Mouse (Mus musculus): Measurements from ENCODE around the gene Snx20. TPM values are rescaled to one million over a fixed set of nuclear protein-coding genes. Genes with fewer than 3 reads are reported as not detected.
A peak's percentile ranks its signal among the peaks of the same experiment; 100 is the strongest.
"Not testable (repeated sequence)": the region's sequence is repeated elsewhere in the genome, so short reads cannot be mapped to it uniquely, and the experiment has no call there.

Gene Snx20
- polyA plus RNA-seq, 1 experiment from 2014 or later: 1.3 TPM

DNA sequence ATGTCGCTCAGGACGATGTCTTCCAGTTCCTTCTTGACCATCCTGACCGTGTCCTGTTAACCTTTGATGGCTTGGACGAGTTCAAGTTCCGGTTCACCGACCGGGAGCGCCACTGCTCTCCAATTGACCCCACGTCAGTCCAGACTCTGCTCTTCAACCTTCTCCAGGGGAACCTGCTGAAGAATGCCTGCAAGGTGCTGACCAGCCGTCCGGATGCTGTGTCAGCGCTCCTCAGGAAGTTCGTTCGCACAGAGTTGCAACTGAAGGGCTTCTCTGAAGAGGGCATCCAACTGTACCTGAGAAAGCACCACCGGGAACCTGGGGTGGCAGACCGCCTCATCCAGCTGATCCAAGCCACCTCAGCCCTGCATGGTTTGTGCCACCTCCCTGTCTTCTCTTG, 28.2 kb upstream of the Snx20 start:
- Histone ChIP-seq H3K9me3 (no peaks in the 10 kb centered on the region), H3K4me3 (no peak overlapping the region), H3K27ac (no peak overlapping the region), H3K36me3 (no peaks in the 10 kb centered on the region), H3K4me1 (replicated peaks) (peaks cover 28% of the 10 kb centered on the region), H3K27me3 (ENCODE audit: insufficient read depth, poor library complexity, severe bottlenecking) (no peaks in the 10 kb centered on the region)
- no peak for DNase-seq (ENCODE audit: low spot score)
- 68% methylated on average over 16 of the region's 16 CpGs for WGBS

DNA sequence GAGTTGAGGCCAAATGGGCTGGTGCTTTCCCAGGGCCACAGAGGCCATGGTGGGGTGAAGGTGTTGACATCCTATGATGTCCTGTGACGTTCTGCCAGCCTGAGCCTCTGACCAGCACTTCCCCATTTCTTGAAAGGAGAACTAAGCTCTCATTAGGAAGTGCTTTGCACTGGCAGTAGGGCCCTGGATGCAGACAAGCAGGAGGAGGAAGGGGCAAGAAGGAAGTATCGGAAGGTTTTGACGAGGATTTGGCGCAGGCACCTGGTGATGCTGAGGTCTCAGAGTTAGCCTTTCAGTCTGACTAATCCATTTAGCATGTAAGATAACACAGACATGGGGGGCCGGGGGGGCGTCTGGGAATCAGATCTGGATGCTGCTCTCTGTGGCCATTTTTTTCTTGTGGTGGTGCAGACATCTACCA, 26.5 kb upstream of the Snx20 start:
- no peaks in the 10 kb centered on the region for H3K36me3 ChIP-seq
- H3K4me3 ChIP-seq: no peak overlapping the region
- no peaks in the 10 kb centered on the region for H3K9me3 ChIP-seq
- peaks cover 15% of the 10 kb centered on the region for H3K4me1 ChIP-seq (replicated peaks)
- 72% methylated on average over 6 of the region's 6 CpGs for WGBS
- no peak overlapping the region for H3K27ac ChIP-seq
- no peak for DNase-seq (ENCODE audit: low spot score)
- H3K27me3 ChIP-seq (ENCODE audit: insufficient read depth, poor library complexity, severe bottlenecking): no peaks in the 10 kb centered on the region

- 92% methylated on average over 3 of the region's 3 CpGs for WGBS
- peaks cover 12% of the 10 kb centered on the region for H3K4me1 ChIP-seq (replicated peaks)
Measured at GRCm38 (mm10) chr8:88659873-88660272, 23.9 kb upstream of the Snx20 start.

DNA sequence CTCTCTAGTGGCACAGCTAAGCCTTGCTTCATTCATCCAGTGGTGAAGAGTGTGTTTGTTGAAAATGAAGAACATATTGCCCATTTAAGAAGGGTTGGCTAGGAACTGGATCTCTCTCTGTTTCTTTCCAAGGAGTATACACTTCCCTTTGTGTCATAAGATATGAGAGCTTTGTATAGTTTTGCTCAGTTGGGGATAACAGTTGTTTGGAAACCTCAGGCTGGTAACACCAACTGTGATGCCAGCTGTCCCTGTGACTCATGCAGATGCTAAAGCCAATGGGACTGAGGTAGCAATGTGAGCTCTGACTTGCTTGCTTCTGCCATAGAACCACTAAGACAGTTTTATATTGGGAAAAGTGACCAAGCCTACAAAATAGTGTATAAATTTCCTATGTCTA, 19.4 kb upstream of the Snx20 start:
- no peak for DNase-seq (ENCODE audit: low spot score)

More at GRCm38 (mm10) chr8:88659873-88660272, 23.9 kb upstream of the Snx20 start:
- Histone ChIP-seq H3K9me3 (no peaks in the 10 kb centered on the region), H3K27ac (no peak overlapping the region), H3K4me3 (no peak overlapping the region), H3K36me3 (no peaks in the 10 kb centered on the region), H3K27me3 (ENCODE audit: insufficient read depth, poor library complexity, severe bottlenecking) (no peaks in the 10 kb centered on the region)
- DNase-seq (ENCODE audit: low spot score): no peak

GRCm38 (mm10) chr8:88651122-88651521, 15.2 kb upstream of the Snx20 start:
- not testable (repeated sequence) for DNase-seq (ENCODE audit: low spot score); H3K27ac ChIP-seq; H3K9me3 ChIP-seq; H3K36me3 ChIP-seq; H3K4me3 ChIP-seq
- Histone ChIP-seq H3K4me1 (replicated peaks) (peaks cover 15% of the 10 kb centered on the region), H3K27me3 (ENCODE audit: insufficient read depth, poor library complexity, severe bottlenecking) (peaks cover 39% of the 10 kb centered on the region)
- WGBS: 76% methylated on average over 4 of the region's 4 CpGs

More for the DNA sequence above, 19.4 kb upstream of the Snx20 start:
- H3K4me3 ChIP-seq: no peak overlapping the region
- H3K9me3 ChIP-seq: no peaks in the 10 kb centered on the region
- H3K36me3 ChIP-seq: no peaks in the 10 kb centered on the region
- no peaks in the 10 kb centered on the region for H3K4me1 ChIP-seq (replicated peaks)
- H3K27ac ChIP-seq: no peak overlapping the region
- 0 out of 2 replicates have a peak, but pooled peaks cover 4% of the 10 kb centered on the region for H3K27me3 ChIP-seq (ENCODE audit: insufficient read depth, poor library complexity, severe bottlenecking)

DNA sequence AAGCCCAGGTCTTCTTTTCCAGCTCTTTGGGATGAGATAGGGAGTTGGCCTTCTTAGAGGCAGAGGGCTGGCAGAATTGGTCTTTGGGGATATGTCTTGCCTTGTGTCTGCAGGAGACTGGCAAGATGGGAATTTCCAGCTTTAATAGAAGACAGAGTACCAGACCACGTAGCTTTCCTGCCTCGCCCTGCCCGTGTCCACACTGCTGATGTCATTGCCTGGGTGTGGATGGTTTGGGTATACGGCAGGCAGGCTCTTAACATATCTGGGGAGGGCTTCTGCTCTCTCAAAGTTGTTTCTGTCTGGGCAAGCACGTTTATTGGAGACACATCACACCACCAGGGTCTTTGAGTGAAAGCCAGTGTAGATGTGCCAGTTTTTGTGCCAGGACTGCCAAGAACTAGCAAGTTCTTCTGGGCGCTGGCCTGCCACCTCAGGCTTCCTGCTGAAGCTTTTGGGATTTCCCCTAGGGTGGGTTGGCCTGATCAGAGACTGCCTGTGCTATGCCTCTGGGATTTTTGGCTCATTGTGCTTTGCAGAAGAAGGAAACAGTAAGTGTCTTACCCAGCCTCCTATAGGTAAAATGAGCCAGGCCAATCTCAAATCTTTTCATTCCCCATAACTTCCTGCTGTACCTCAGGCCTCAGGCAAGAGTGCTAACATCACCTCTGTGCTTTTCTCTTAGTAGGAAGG, 14.2 kb upstream of the Snx20 start:
- DNase-seq (ENCODE audit: low spot score): no peak

GRCm38 (mm10) chr8:88648322-88648721, 12.4 kb upstream of the Snx20 start:
- H3K4me3 ChIP-seq: no peak overlapping the region
- no peaks in the 10 kb centered on the region for H3K36me3 ChIP-seq
- no peaks in the 10 kb centered on the region for H3K9me3 ChIP-seq
- H3K4me1 ChIP-seq (replicated peaks): peaks cover 15% of the 10 kb centered on the region
- H3K27me3 ChIP-seq (ENCODE audit: insufficient read depth, poor library complexity, severe bottlenecking): peaks cover 44% of the 10 kb centered on the region
- DNase-seq (ENCODE audit: low spot score): no peak
- H3K27ac ChIP-seq: no peak overlapping the region

More for the DNA sequence above, 14.2 kb upstream of the Snx20 start:
- H3K27ac ChIP-seq: no peak overlapping the region
- whole genome bisulfite sequencing: 80% methylated on average over 6 of the region's 6 CpGs
- no peaks in the 10 kb centered on the region for H3K9me3 ChIP-seq
- H3K27me3 ChIP-seq (ENCODE audit: insufficient read depth, poor library complexity, severe bottlenecking): peaks cover 44% of the 10 kb centered on the region
- no peaks in the 10 kb centered on the region for H3K36me3 ChIP-seq
- peaks cover 15% of the 10 kb centered on the region for H3K4me1 ChIP-seq (replicated peaks)
- no peak overlapping the region for H3K4me3 ChIP-seq

DNA sequence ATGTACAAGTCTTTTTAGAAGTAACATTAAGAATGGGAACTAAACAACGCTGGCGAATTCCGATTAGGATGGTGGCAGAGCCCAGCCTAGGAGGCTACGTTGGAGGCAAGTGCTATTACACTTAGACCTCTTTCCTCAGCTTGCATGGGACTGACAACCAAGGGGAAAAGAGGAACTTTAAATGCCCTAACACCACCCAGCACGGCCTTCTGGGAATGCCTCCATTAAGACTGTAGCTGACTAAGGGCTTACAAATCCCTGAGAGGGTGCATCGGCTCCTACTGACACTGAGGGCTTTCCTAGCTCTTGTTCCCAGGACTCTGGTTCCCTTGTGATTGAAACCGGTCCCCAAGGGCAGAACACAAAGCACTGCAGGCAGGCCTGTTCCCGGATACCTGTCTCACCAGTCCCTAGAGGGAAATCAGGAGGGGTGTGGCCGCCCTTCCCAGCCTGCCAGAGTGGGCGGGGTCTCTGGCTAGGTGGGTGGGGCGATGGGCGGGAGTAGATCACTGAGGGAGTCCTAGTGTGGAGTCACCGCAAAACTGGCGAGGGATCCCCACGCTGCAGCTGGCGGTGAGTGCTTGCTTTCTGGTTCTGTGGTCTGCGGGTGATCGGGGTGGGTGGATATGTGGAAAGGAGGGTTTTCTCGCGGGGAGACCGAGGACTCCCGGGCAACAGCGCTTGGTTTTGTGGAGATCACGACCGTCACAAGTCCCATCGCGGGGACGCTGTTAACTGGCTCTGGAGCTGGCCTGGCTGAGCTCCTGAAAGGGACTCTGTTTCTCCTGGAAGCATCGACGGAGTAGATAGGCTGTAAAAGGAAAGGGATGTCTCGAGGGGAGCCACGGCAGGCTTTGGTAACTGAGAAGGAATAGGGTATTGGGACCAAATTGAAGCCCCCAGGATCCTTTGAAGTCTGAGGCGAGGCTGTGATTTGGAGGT, 11.2 kb upstream of the Snx20 start, which contains the start of gene Nod2:
Gene Nod2, plus strand, starts transcription at position 479 of the 942 bp plus-strand sequence.
- Histone ChIP-seq H3K4me1 (replicated peaks) (peaks cover 15% of the 10 kb centered on the region), H3K27me3 (ENCODE audit: insufficient read depth, poor library complexity, severe bottlenecking) (peaks cover 44% of the 10 kb centered on the region), H3K9me3 (no peaks in the 10 kb centered on the region), H3K4me3 (peak within 1 kb of the TSS; percentile 49), H3K27ac (no peak within 1 kb of the TSS), H3K36me3 (no peaks in the 10 kb centered on the region)
- WGBS: 10% methylated on average over 33 of the region's 33 CpGs
- peak; percentile 72 for DNase-seq (ENCODE audit: low spot score)

GRCm38 (mm10) chr8:88642734-88643564, 7.0 kb upstream of the Snx20 start:
- Histone ChIP-seq H3K4me1 (replicated peaks) (peaks cover 12% of the 10 kb centered on the region), H3K9me3 (no peaks in the 10 kb centered on the region), H3K4me3 (no peak overlapping the region), H3K36me3 (no peaks in the 10 kb centered on the region), H3K27me3 (ENCODE audit: insufficient read depth, poor library complexity, severe bottlenecking) (peaks cover 17% of the 10 kb centered on the region), H3K27ac (no peak overlapping the region)
- no peak for DNase-seq (ENCODE audit: low spot score)
- 70% methylated on average over 5 of the region's 5 CpGs for WGBS

DNA sequence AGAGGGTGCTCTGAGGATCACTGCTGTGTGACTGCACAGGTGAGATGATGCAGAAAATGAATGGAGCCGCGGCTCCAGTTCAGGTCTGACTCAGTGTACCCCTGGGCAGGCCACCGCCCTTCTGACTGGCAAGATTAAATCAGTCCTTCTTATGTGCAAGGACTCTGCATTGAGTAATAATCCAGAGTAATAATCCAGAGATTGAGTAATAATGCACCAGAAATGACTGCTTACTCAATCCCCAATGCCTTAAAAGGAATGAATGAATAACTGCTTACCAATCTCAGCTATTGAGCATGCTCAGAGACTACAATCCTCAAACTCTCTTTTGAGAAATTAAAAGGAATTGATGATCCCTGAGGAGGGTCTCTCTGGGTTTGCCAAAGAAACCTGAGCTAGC, 3.0 kb upstream of the Snx20 start:
- Histone ChIP-seq H3K9me3 (no peaks in the 10 kb centered on the region), H3K4me3 (no peak overlapping the region), H3K36me3 (no peaks in the 10 kb centered on the region), H3K27me3 (ENCODE audit: insufficient read depth, poor library complexity, severe bottlenecking) (no peaks in the 10 kb centered on the region), H3K27ac (no peak overlapping the region), H3K4me1 (replicated peaks) (0 out of 2 replicates have a peak, but pooled peaks cover 4% of the 10 kb centered on the region)
- WGBS: 99% methylated on average over 3 of the region's 3 CpGs
- DNase-seq (ENCODE audit: low spot score): no peak

DNA sequence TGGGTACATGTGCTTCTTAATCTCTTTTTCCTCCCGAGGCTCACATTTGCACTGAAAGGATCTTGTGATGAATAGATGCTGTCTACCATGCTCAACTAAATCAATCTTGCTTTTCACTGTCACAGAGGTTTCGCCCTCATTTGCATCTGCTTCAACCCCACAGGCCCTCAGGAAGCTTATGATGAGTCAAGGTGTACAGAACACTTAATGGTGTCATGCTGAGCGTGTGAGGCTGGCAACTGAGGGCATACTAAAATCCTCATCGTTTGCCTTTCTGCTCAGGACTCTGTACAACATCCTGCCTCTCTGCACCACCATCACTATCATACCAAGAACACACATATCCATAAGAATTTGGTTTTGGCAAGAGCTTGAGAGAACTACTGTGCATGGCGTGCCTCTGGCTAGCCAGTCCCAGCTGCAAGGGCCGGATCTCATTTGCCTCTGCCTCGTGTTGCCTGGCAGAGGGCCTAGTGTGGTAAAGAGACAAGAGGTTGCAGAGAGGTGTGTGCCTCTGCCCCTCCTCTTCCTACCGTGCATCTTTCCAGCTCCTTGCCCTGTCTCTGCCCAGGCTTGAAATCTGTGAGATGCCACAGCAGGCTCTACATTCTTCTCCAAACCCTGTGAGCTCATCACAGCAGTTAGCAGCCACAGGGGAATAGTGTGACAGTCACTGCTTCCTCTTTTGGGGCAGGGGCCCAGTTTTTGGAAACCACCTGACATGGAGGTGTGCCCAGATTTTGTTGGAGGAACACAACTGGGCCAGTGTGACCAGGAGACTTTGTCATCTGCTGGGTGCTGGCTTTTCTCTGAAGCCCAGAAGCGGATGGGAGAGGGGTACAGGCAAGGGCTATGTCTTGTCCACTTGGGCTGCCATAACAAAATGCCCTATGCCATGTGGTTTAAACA, 1.4 kb upstream of the Snx20 start:
- 76% methylated on average over 9 of the region's 9 CpGs for WGBS
- H3K4me3 ChIP-seq: no peak overlapping the region
- H3K4me1 ChIP-seq (replicated peaks): 0 out of 2 replicates have a peak, but pooled peaks cover 8% of the 10 kb centered on the region
- H3K27ac ChIP-seq: no peak overlapping the region
- no peaks in the 10 kb centered on the region for H3K9me3 ChIP-seq
- H3K36me3 ChIP-seq: no peaks in the 10 kb centered on the region
- DNase-seq (ENCODE audit: low spot score): no peak
- H3K27me3 ChIP-seq (ENCODE audit: insufficient read depth, poor library complexity, severe bottlenecking): no peaks in the 10 kb centered on the region
